Mouse (Mus musculus) granulocyte monocyte progenitor cell, adult 5-6 weeks (primary cell): ENCODE results near the gene Myo1b. TPM values are rescaled to one million over a fixed set of nuclear protein-coding genes. Genes with fewer than 3 reads are reported as not detected.

Source experiments
- ATAC-seq: replicated peaks from 2 replicates; pipeline ENCODE4 v1.8.0; 2016; ENCODE audit warnings: mild to moderate bottlenecking, moderate TSS enrichment, inconsistent platforms; ENCODE audit not compliant: poor library complexity, severe bottlenecking
- total RNA-seq, 2 experiments: library from RNA; stranded (forward) in 1 of 2; stranded (reverse) in 1 of 2; fragments of 200-712, 200-1000 nt in 1 of 2; fragments of >200 nt in 1 of 2; fragmentation: Nextera tagmentation in 1 of 2; gene quantifications; 2 replicates each; pipeline ENCODE4 v1.2.3; 2014 to 2017

Gene Myo1b
- total RNA-seq, 2 experiments from 2014 or later: 2.6 to 5.5 TPM

GRCm38 (mm10) chr1:51742586-51742985 lies 173.3 kb downstream of the Myo1b start:
- no peak for ATAC-seq

- ATAC-seq: no peak
These were observed 175.1 kb downstream of the Myo1b start for GRCm38 (mm10) chr1:51740626-51741231.

- ATAC-seq: no peak
These were observed 176.5 kb downstream of the Myo1b start for GRCm38 (mm10) chr1:51739252-51739852.

- no peak for ATAC-seq
These were observed 179.0 kb downstream of the Myo1b start for GRCm38 (mm10) chr1:51736822-51737221.

- ATAC-seq: no peak
These were observed 181.2 kb downstream of the Myo1b start for GRCm38 (mm10) chr1:51734721-51735120.

GRCm38 (mm10) chr1:51729407-51729806 lies 186.5 kb downstream of the Myo1b start:
- no peak for ATAC-seq

- no peak for ATAC-seq
These were observed 187.1 kb downstream of the Myo1b start for GRCm38 (mm10) chr1:51728816-51729215.

GRCm38 (mm10) chr1:51719897-51720673 lies 195.8 kb downstream of the Myo1b start:
- ATAC-seq: peak; percentile 63

- ATAC-seq: no peak
These were observed 205.0 kb downstream of the Myo1b start for GRCm38 (mm10) chr1:51710831-51711230.

GRCm38 (mm10) chr1:51706106-51706505 lies 209.8 kb downstream of the Myo1b start:
- ATAC-seq: no peak

GRCm38 (mm10) chr1:51704610-51705009 lies 211.3 kb downstream of the Myo1b start:
- ATAC-seq: no peak

Other genes starting within 250 kb of the Myo1b start
- 32.2 and 34.1 TPM in 2 replicates for gene Stat4, start 71.1 kb upstream of the Myo1b start, total RNA-seq (2014; fragmentation: Nextera tagmentation)
- gene Stat4, start 71.1 kb upstream of the Myo1b start, total RNA-seq (2017): 21.5 and 26.1 TPM in 2 replicates
- 34.7 and 65.5 TPM in 2 replicates for gene Stat1, start 203.4 kb upstream of the Myo1b start, total RNA-seq (2014; fragmentation: Nextera tagmentation)
- gene Stat1, start 203.4 kb upstream of the Myo1b start, total RNA-seq (2017): 51.1 and 52.7 TPM in 2 replicates